Mouse (Mus musculus): ENCODE data around the gene Aco1. TPM values are rescaled to one million over a fixed set of nuclear protein-coding genes. Genes with fewer than 3 reads are reported as not detected.
"Not testable (repeated sequence)": the region's sequence is repeated elsewhere in the genome, so short reads cannot be mapped to it uniquely, and the experiment has no call there.

Aco1 gene
- 57.6 and 59.8 TPM in 2 replicates for polyA plus RNA-seq (2016; fragmentation: Nextera tagmentation; extraction: Ambion mirVana)

- Histone ChIP-seq H3K4me2 (replicated peaks) (peak within 1 kb of the TSS; percentile 66), H3K36me3 (no peaks in the 10 kb centered on the region), H3K4me1 (peaks cover 14% of the 10 kb centered on the region), H3K27me3 (no peaks in the 10 kb centered on the region), H3K27ac (peak within 1 kb of the TSS; percentile 92), H3K9ac (peak within 1 kb of the TSS; percentile 82), H3K9me3 (replicated peaks) (no peaks in the 10 kb centered on the region), H3K4me3 (peak within 1 kb of the TSS; percentile 73)
- peak; percentile 98 for ATAC-seq (ENCODE audit: low FRiP score)
- WGBS, result 1% methylated on average over 43 of the region's 46 CpGs
Measured at GRCm38 (mm10) chr4:40142743-40143532, at the start of gene Aco1. Gene Aco1 (plus strand): TSS chr4:40143081.

GRCm38 (mm10) chr4:40094974-40095373, 47.9 kb upstream of the Aco1 start:
- no peak overlapping the region for H3K4me3 ChIP-seq
- H3K9me3 ChIP-seq (replicated peaks), result no peaks in the 10 kb centered on the region
- no peak for ATAC-seq (ENCODE audit: low FRiP score)
- 79% methylated on average over 2 of the region's 2 CpGs for WGBS
- H3K4me2 ChIP-seq (replicated peaks), result no peak overlapping the region
- no peaks in the 10 kb centered on the region for H3K4me1 ChIP-seq
- H3K36me3 ChIP-seq, result no peaks in the 10 kb centered on the region
- H3K27me3 ChIP-seq, result no peaks in the 10 kb centered on the region
- H3K9ac ChIP-seq, result no peak overlapping the region
- no peak overlapping the region for H3K27ac ChIP-seq

GRCm38 (mm10) chr4:40102996-40103395, 39.9 kb upstream of the Aco1 start:
- Histone ChIP-seq H3K36me3 (no peaks in the 10 kb centered on the region), H3K4me2 (replicated peaks) (no peak overlapping the region), H3K9ac (no peak overlapping the region), H3K27ac (no peak overlapping the region), H3K27me3 (no peaks in the 10 kb centered on the region), H3K4me1 (0 out of 2 replicates have a peak, but pooled peaks cover 2% of the 10 kb centered on the region), H3K9me3 (replicated peaks) (no peaks in the 10 kb centered on the region), H3K4me3 (no peak overlapping the region)
- 95% methylated on average over 1 of the region's 1 CpGs for WGBS
- ATAC-seq (ENCODE audit: low FRiP score), result no peak

GRCm38 (mm10) chr4:40106004-40106536, 36.8 kb upstream of the Aco1 start:
- H3K4me2 ChIP-seq (replicated peaks), result no peak overlapping the region
- no peaks in the 10 kb centered on the region for H3K9me3 ChIP-seq (replicated peaks)
- 36% methylated on average over 8 of the region's 8 CpGs for WGBS
- ATAC-seq (ENCODE audit: low FRiP score), result no peak
- no peak overlapping the region for H3K27ac ChIP-seq
- no peaks in the 10 kb centered on the region for H3K36me3 ChIP-seq
- no peak overlapping the region for H3K9ac ChIP-seq
- H3K27me3 ChIP-seq, result no peaks in the 10 kb centered on the region
- 0 out of 2 replicates have a peak, but pooled peaks cover 2% of the 10 kb centered on the region for H3K4me1 ChIP-seq
- no peak overlapping the region for H3K4me3 ChIP-seq

- no peak for ATAC-seq (ENCODE audit: low FRiP score)
- Histone ChIP-seq H3K27me3 (no peaks in the 10 kb centered on the region), H3K4me3 (no peak overlapping the region), H3K9ac (no peak overlapping the region), H3K4me2 (replicated peaks) (no peak overlapping the region), H3K4me1 (0 out of 2 replicates have a peak, but pooled peaks cover 2% of the 10 kb centered on the region), H3K9me3 (replicated peaks) (no peaks in the 10 kb centered on the region), H3K36me3 (no peaks in the 10 kb centered on the region), H3K27ac (no peak overlapping the region)
- WGBS, result 87% methylated on average over 4 of the region's 4 CpGs
Measured at GRCm38 (mm10) chr4:40108030-40108429, 34.9 kb upstream of the Aco1 start.

- Histone ChIP-seq H3K27me3 (no peaks in the 10 kb centered on the region), H3K27ac (no peak overlapping the region), H3K4me3 (no peak overlapping the region), H3K9ac (no peak overlapping the region), H3K9me3 (replicated peaks) (no peaks in the 10 kb centered on the region), H3K4me2 (replicated peaks) (no peak overlapping the region), H3K36me3 (no peaks in the 10 kb centered on the region), H3K4me1 (no peaks in the 10 kb centered on the region)
- ATAC-seq (ENCODE audit: low FRiP score), result no peak
- 74% methylated on average over 1 of the region's 1 CpGs for WGBS
Measured at GRCm38 (mm10) chr4:40113173-40113572, 29.7 kb upstream of the Aco1 start.

GRCm38 (mm10) chr4:40121221-40121620, 21.7 kb upstream of the Aco1 start:
- ATAC-seq (ENCODE audit: low FRiP score), result no peak
- H3K4me3 ChIP-seq, result no peak overlapping the region
- H3K4me1 ChIP-seq, result no peaks in the 10 kb centered on the region
- 79% methylated on average over 3 of the region's 3 CpGs for WGBS
- H3K27ac ChIP-seq, result no peak overlapping the region
- no peaks in the 10 kb centered on the region for H3K36me3 ChIP-seq
- no peaks in the 10 kb centered on the region for H3K9me3 ChIP-seq (replicated peaks)
- no peaks in the 10 kb centered on the region for H3K27me3 ChIP-seq
- no peak overlapping the region for H3K9ac ChIP-seq
- H3K4me2 ChIP-seq (replicated peaks), result no peak overlapping the region

GRCm38 (mm10) chr4:40122291-40122690, 20.6 kb upstream of the Aco1 start:
- 98% methylated on average over 1 of the region's 1 CpGs for WGBS
- H3K4me2 ChIP-seq (replicated peaks); H3K4me3 ChIP-seq; H3K36me3 ChIP-seq; ATAC-seq (ENCODE audit: low FRiP score); H3K9ac ChIP-seq; H3K27me3 ChIP-seq; H3K4me1 ChIP-seq; H3K27ac ChIP-seq; H3K9me3 ChIP-seq (replicated peaks): not testable (repeated sequence)

- no peak overlapping the region for H3K9ac ChIP-seq
- no peaks in the 10 kb centered on the region for H3K36me3 ChIP-seq
- no peak overlapping the region for H3K27ac ChIP-seq
- no peaks in the 10 kb centered on the region for H3K4me1 ChIP-seq
- WGBS, result 19% methylated on average over 9 of the region's 9 CpGs
- no peak overlapping the region for H3K4me2 ChIP-seq (replicated peaks)
- no peaks in the 10 kb centered on the region for H3K27me3 ChIP-seq
- peak; percentile 46 for ATAC-seq (ENCODE audit: low FRiP score)
- no peaks in the 10 kb centered on the region for H3K9me3 ChIP-seq (replicated peaks)
- H3K4me3 ChIP-seq, result no peak overlapping the region
Measured at GRCm38 (mm10) chr4:40134468-40135102, 8.3 kb upstream of the Aco1 start.

GRCm38 (mm10) chr4:40136519-40136918, 6.4 kb upstream of the Aco1 start:
- no peaks in the 10 kb centered on the region for H3K27me3 ChIP-seq
- H3K27ac ChIP-seq, result no peak overlapping the region
- H3K4me3 ChIP-seq, result no peak overlapping the region
- no peaks in the 10 kb centered on the region for H3K4me1 ChIP-seq
- H3K9me3 ChIP-seq (replicated peaks), result no peaks in the 10 kb centered on the region
- WGBS, result 91% methylated on average over 4 of the region's 4 CpGs
- H3K36me3 ChIP-seq, result no peaks in the 10 kb centered on the region
- H3K4me2 ChIP-seq (replicated peaks), result no peak overlapping the region
- ATAC-seq (ENCODE audit: low FRiP score), result no peak
- H3K9ac ChIP-seq, result no peak overlapping the region

GRCm38 (mm10) chr4:40139663-40140255, 3.1 kb upstream of the Aco1 start:
- Histone ChIP-seq H3K4me2 (replicated peaks) (no peak overlapping the region), H3K9me3 (replicated peaks) (no peaks in the 10 kb centered on the region), H3K36me3 (no peaks in the 10 kb centered on the region), H3K4me1 (peaks cover 14% of the 10 kb centered on the region), H3K27ac (no peak overlapping the region), H3K9ac (no peak overlapping the region), H3K4me3 (no peak overlapping the region), H3K27me3 (no peaks in the 10 kb centered on the region)
- no peak for ATAC-seq (ENCODE audit: low FRiP score)
- 81% methylated on average over 3 of the region's 3 CpGs for WGBS

- Histone ChIP-seq H3K4me2 (replicated peaks) (peak overlapping the region; percentile 66), H3K9ac (peak overlapping the region; percentile 82), H3K4me1 (peaks cover 14% of the 10 kb centered on the region), H3K27me3 (no peaks in the 10 kb centered on the region), H3K9me3 (replicated peaks) (no peaks in the 10 kb centered on the region), H3K4me3 (peak overlapping the region; percentile 73), H3K36me3 (no peaks in the 10 kb centered on the region), H3K27ac (peak overlapping the region; percentile 92)
- ATAC-seq (ENCODE audit: low FRiP score), result no peak
- under 1% methylated on average over 24 of the region's 27 CpGs for WGBS
Measured at GRCm38 (mm10) chr4:40143533-40143871, 621 bp downstream of the Aco1 start.
